ENCODE assay signal across 13 mouse cellular contexts in genomic region chr6:145760246-145761016, GRCm38 (mm10). TPM values are rescaled to one million over a fixed set of nuclear protein-coding genes. Genes with fewer than 3 reads are reported as not detected.
DNase-seq lines count a peak whose midpoint lies in the region; ATAC-seq and TF ChIP-seq lines count a peak whose summit lies in the region.
"Had no signal": no experiment of that assay in that cellular context is flagged by ENCODE, and none has a peak within 500 bp of the region (broad histone marks: within the 10 kb centered on the region; RNA-seq: fewer than 3 reads in every experiment).

No protein-coding gene starts in this region.

- H3K27me3 ChIP-seq in heart, adult 2 months (ENCODE audit: control insufficient read depth, insufficient read depth, low read length): no peaks in the 10 kb centered on the region
- H3K27me3 ChIP-seq in liver, adult 2 months (ENCODE audit: control insufficient read depth, insufficient read depth, low read length): no peaks in the 10 kb centered on the region
- no peaks in the 10 kb centered on the region for H3K27me3 ChIP-seq in liver, embryonic 12.5 days (replicated peaks)
- H3K27me3 ChIP-seq in limb, embryonic 10.5 days (ENCODE audit: low read depth, poor library complexity, severe bottlenecking): no peaks in the 10 kb centered on the region
- no peaks in the 10 kb centered on the region for H3K27me3 ChIP-seq in midbrain, embryonic 11.5 days (ENCODE audit: control insufficient read depth, insufficient read depth, low read length)
- H3K27me3 ChIP-seq: embryonic facial prominence, embryonic 13.5 days; neural tube, embryonic 15.5 days had no signal

- H3K4me1 ChIP-seq in heart, adult 2 months (ENCODE audit: control insufficient read depth, insufficient read depth, low read length): peaks cover 36% of the 10 kb centered on the region
- peaks cover 68% of the 10 kb centered on the region for H3K4me1 ChIP-seq in liver, adult 2 months (ENCODE audit: control insufficient read depth, insufficient read depth, low read length)
- H3K4me1 ChIP-seq in liver, embryonic 12.5 days: peaks cover 23% of the 10 kb centered on the region
- H3K4me1 ChIP-seq in limb, embryonic 10.5 days: peaks cover 61% of the 10 kb centered on the region
- 0 out of 2 replicates have a peak, but pooled peaks cover 3% of the 10 kb centered on the region for H3K4me1 ChIP-seq in midbrain, embryonic 11.5 days (ENCODE audit: control insufficient read depth, insufficient read depth, low read length)

- intact Hi-C loops in heart, adult 2 months (cut with DNase I): no loop called here

- H3K36me3 ChIP-seq in heart, adult 2 months (ENCODE audit: control insufficient read depth, insufficient read depth, low read length): peaks cover 5% of the 10 kb centered on the region
- no peaks in the 10 kb centered on the region for H3K36me3 ChIP-seq in liver, adult 2 months (ENCODE audit: control insufficient read depth, insufficient read depth, low read length)
- H3K36me3 ChIP-seq in liver, embryonic 12.5 days: no peaks in the 10 kb centered on the region
- H3K36me3 ChIP-seq in limb, embryonic 10.5 days: no peaks in the 10 kb centered on the region
- no peaks in the 10 kb centered on the region for H3K36me3 ChIP-seq in midbrain, embryonic 11.5 days (ENCODE audit: control insufficient read depth, insufficient read depth, low read length)
- H3K36me3 ChIP-seq: neural tube, embryonic 15.5 days had no signal

- no peak for DNase-seq in heart, adult 2 months
- DNase-seq in heart, adult 9 months (ENCODE audit: low spot score in 2 of 2): no peak
- no peak for DNase-seq in liver, adult 2 months (ENCODE audit: extremely low read depth, low read depth, low spot score)
- no peak for DNase-seq in limb, embryonic 10.5 days (ENCODE audit: low spot score)
- peak; percentile 40 for DNase-seq in thymus, postnatal 25 days
- no peak for DNase-seq in right cerebral cortex, postnatal 4 days
- no peak for DNase-seq in midbrain, embryonic 11.5 days (ENCODE audit: low spot score, missing footprints)
- DNase-seq: cerebellum, adult 9-10 months; right cerebral cortex, postnatal 14 days had no signal

- no peak for TF ChIP-seq EP300 in heart, adult 2 months (IDR thresholded peaks at IDR 0.05; ENCODE audit: insufficient read depth, low read depth, low read length)

- no peak overlapping the region for H3K9ac ChIP-seq in heart, adult 2 months (ENCODE audit: low read depth, low read length)
- no peak overlapping the region for H3K9ac ChIP-seq in liver, adult 2 months (ENCODE audit: low read depth, low read length)
- H3K9ac ChIP-seq in liver, embryonic 12.5 days: no peak overlapping the region
- no peak overlapping the region for H3K9ac ChIP-seq in midbrain, embryonic 11.5 days (ENCODE audit: low read length)
- H3K9ac ChIP-seq: embryonic facial prominence, embryonic 13.5 days; neural tube, embryonic 15.5 days had no signal

- H3K4me2 ChIP-seq in liver, embryonic 12.5 days: no peak overlapping the region
- H3K4me2 ChIP-seq in midbrain, embryonic 11.5 days: no peak overlapping the region
- H3K4me2 ChIP-seq: embryonic facial prominence, embryonic 13.5 days; neural tube, embryonic 15.5 days had no signal

- peak overlapping the region; percentile 29 for H3K27ac ChIP-seq in heart, adult 2 months
- peak overlapping the region; percentile 33 for H3K27ac ChIP-seq in liver, adult 2 months (replicated peaks; ENCODE audit: insufficient read depth, low read depth, low read length)
- no peak overlapping the region for H3K27ac ChIP-seq in liver, embryonic 12.5 days
- H3K27ac ChIP-seq in limb, embryonic 10.5 days: peak overlapping the region; percentile 46; the same call in 1 of the 2 replicates
- H3K27ac ChIP-seq in midbrain, embryonic 11.5 days (ENCODE audit: low read depth, low read length): no peak overlapping the region
- H3K27ac ChIP-seq: embryonic facial prominence, embryonic 13.5 days; neural tube, embryonic 15.5 days had no signal

- TF ChIP-seq POLR2A in heart, adult 2 months (IDR thresholded peaks at IDR 0.05; ENCODE audit: insufficient read depth, low read depth, low read length): no peak
- TF ChIP-seq POLR2A in liver, adult 2 months (IDR thresholded peaks at IDR 0.05; ENCODE audit: extremely low read depth, insufficient read depth, low read length): no peak

- H3K4me3 ChIP-seq in heart, adult 2 months: no peak overlapping the region
- no peak overlapping the region for H3K4me3 ChIP-seq in liver, adult 2 months (ENCODE audit: insufficient read depth, low read depth, low read length)
- no peak overlapping the region for H3K4me3 ChIP-seq in liver, embryonic 12.5 days
- no peak overlapping the region for H3K4me3 ChIP-seq in limb, embryonic 10.5 days
- no peak overlapping the region for H3K4me3 ChIP-seq in midbrain, embryonic 11.5 days (ENCODE audit: low read depth, low read length)
- H3K4me3 ChIP-seq: embryonic facial prominence, embryonic 13.5 days; neural tube, embryonic 15.5 days had no signal

- no peaks in the 10 kb centered on the region for H3K9me3 ChIP-seq in liver, embryonic 12.5 days (replicated peaks)
- H3K9me3 ChIP-seq in limb, embryonic 10.5 days (replicated peaks): no peaks in the 10 kb centered on the region
- no peaks in the 10 kb centered on the region for H3K9me3 ChIP-seq in midbrain, embryonic 11.5 days (ENCODE audit: control insufficient read depth, low read length)
- H3K9me3 ChIP-seq: embryonic facial prominence, embryonic 13.5 days; neural tube, embryonic 15.5 days had no signal

- peaks cover 8% of the 10 kb centered on the region for H3K79me2 ChIP-seq in heart, adult 2 months (replicated peaks; ENCODE audit: control insufficient read depth, insufficient read depth, low read length)
- peaks cover 48% of the 10 kb centered on the region; the same call in 1 of the 2 replicates for H3K79me2 ChIP-seq in liver, adult 2 months (ENCODE audit: control insufficient read depth, insufficient read depth, low read length)

- ATAC-seq in liver, embryonic 12.5 days: no peak
- ATAC-seq in midbrain, embryonic 11.5 days (ENCODE audit: low FRiP score): no peak
- ATAC-seq: midbrain, embryonic 16.5 days had no signal

- WGBS in heart, adult 2 months: 47% methylated on average over 4 of the region's 4 CpGs
- WGBS in liver, adult 2 months: 51% methylated on average over 4 of the region's 4 CpGs
- WGBS in liver, embryonic 12.5 days (ENCODE audit: insufficient replicate concordance): 37% methylated on average over 4 of the region's 4 CpGs
- 86% methylated on average over 4 of the region's 4 CpGs for WGBS in limb, embryonic 10.5 days
- 81% methylated on average over 4 of the region's 4 CpGs for WGBS in midbrain, embryonic 11.5 days

- no peak for TF ChIP-seq CTCF in heart, adult 2 months (IDR thresholded peaks at IDR 0.05)
- no peak for TF ChIP-seq CTCF in liver, adult 2 months (IDR thresholded peaks at IDR 0.05; ENCODE audit: low read depth, low read length)

RNA-seq across cellular contexts. Expression of gene Rassf8, which starts 13.9 kb away (rescaled TPM):
- total RNA-seq in heart, adult 2 months (2021): 10 to 100 TPM; 56.9 to 58.2 TPM
- polyA plus RNA-seq in heart, adult 2 months (2012; rRNA removed): 18.1 and 36.4 TPM in 2 replicates
- 30.0 and 34.5 TPM in 2 replicates for total RNA-seq in liver, adult 2 months (2014; rRNA removed)
- polyA plus RNA-seq in liver, adult 2 months (2012; rRNA removed): 19.5 and 22.8 TPM in 2 replicates
- polyA plus RNA-seq in liver, embryonic 12.5 days (2016; fragmentation: Nextera tagmentation; extraction: Ambion mirVana): 0.94 and 1.2 TPM in 2 replicates
- polyA plus RNA-seq in limb, embryonic 10.5 days (2016; fragmentation: Nextera tagmentation; extraction: Ambion mirVana): 3.9 and 6.4 TPM in 2 replicates
- polyA plus RNA-seq in midbrain, embryonic 11.5 days (2014; fragmentation: Nextera tagmentation; extraction: Ambion mirVana): 3.8 TPM in 2 replicates

Comparison
In these comparisons a context has a peak if more than half of its experiments do, and no peak if none do; other contexts are left out.
1. H3K27ac ChIP-seq: peak in heart, adult 2 months (single experiment), liver, adult 2 months (single experiment) and limb, embryonic 10.5 days (single experiment); none in liver, embryonic 12.5 days (single experiment) and midbrain, embryonic 11.5 days (single experiment).